Mouse (Mus musculus): ENCODE measurements around the gene Nanog.

DNA sequence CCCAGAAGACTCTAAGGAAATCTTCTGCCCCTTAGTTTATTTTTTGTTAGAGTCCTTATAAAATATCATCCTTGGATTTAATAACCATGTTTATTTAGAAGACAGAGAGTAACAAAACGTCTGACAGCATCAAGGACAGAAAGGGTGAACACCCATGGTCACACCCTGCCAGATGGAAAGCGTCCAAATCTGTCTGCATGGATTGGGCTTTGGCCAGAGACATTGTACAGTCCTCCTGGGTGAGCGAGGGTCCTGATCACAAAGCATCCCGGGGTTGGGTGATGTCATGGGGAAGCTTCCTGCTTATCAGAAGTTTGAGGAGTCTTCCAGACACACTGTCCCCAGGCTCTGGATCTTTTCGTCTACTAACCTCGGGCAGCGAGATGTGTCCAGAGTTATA lies 41.4 kb upstream of the Nanog start:
- TF ChIP-seq POLR2A (IDR thresholded peaks at IDR 0.05; ENCODE audit: control insufficient read depth, extremely low read depth, insufficient read depth, low read length, poor library complexity) (no peak), CTCF (IDR thresholded peaks at IDR 0.05; ENCODE audit: borderline replicate concordance, control insufficient read depth, extremely low read depth, insufficient read depth, low read length, poor library complexity) (no peak)
